Mouse (Mus musculus) intestine, postnatal 0 days (tissue): ENCODE data around the gene P2ry6. TPM values are rescaled to one million over a fixed set of nuclear protein-coding genes. Genes with fewer than 3 reads are reported as not detected.

Source experiments
- ATAC-seq: fragments of 200-750 bp; cut with Nextera tagmentation; 2 replicates; pipeline ENCODE4 v1.8.0; 2017; ENCODE audit warnings: mild to moderate bottlenecking, moderate TSS enrichment, moderate library complexity
- H3K27ac ChIP-seq: fragments of 300-500 bp; sonication (generic); 2 replicates; pipeline ENCODE4 v1.5.1; 2014; ENCODE audit warnings: mild to moderate bottlenecking, low read depth, low read length, moderate library complexity
- H3K27me3 ChIP-seq: fragments of 300-500 bp; sonication (generic); replicated peaks from 2 replicates; pipeline ENCODE4 v1.6.1; 2014; ENCODE audit warnings: low read length, mixed read lengths; ENCODE audit not compliant: control insufficient read depth, insufficient read depth
- H3K36me3 ChIP-seq: fragments of 300-500 bp; sonication (generic); 2 replicates; pipeline ENCODE4 v1.6.1; 2014; ENCODE audit warnings: mild to moderate bottlenecking, moderate library complexity; ENCODE audit not compliant: control insufficient read depth, insufficient read depth
- H3K4me1 ChIP-seq: fragments of 300-500 bp; sonication (generic); replicated peaks from 2 replicates; pipeline ENCODE4 v1.6.1; 2014; ENCODE audit warnings: antibody characterized with exemption, low read length, mixed read lengths; ENCODE audit not compliant: control insufficient read depth, insufficient read depth
- H3K4me2 ChIP-seq: fragments of 300-500 bp; sonication (generic); replicated peaks from 2 replicates; pipeline ENCODE4 v1.6.1; 2014; ENCODE audit warnings: low read depth, mild to moderate bottlenecking, moderate library complexity
- H3K4me3 ChIP-seq: fragments of 300-500 bp; sonication (generic); 2 replicates; pipeline ENCODE4 v1.5.1; 2014; ENCODE audit warnings: low read depth, low read length
- H3K9ac ChIP-seq: fragments of 300-500 bp; sonication (generic); 2 replicates; pipeline ENCODE4 v1.6.1; 2014; ENCODE audit warnings: mild to moderate bottlenecking, low read depth, low read length
- H3K9me3 ChIP-seq: fragments of 300-500 bp; sonication (generic); 2 replicates; pipeline ENCODE4 v1.6.1; 2016; ENCODE audit warnings: mixed run types; ENCODE audit not compliant: control insufficient read depth
- CTCF ChIP-seq: sonication (generic); IDR thresholded peaks from 2 replicates; pipeline ENCODE4 v1.5.1; 2016; ENCODE audit warnings: low read depth, mild to moderate bottlenecking, control low read depth, antibody characterized with exemption, moderate library complexity
- WGBS: fragments of 180-500 bp; shearing (Covaris S2); extraction: QIAGEN DNeasy Blood & Tissue Kit; methylation state at CpG from one replicate; pipeline ENCODE4 v1.1.7; 2014; 5-methylcytosine and 5-hydroxymethylcytosine counted together
- polyA plus RNA-seq: library from polyadenylated mRNA; unstranded; fragments of >200 nt; fragmentation: Nextera tagmentation; extraction: Ambion mirVana; gene quantifications from 2 replicates; pipeline ENCODE4 v1.2.1, GENCODE M21; 2015

The P2ry6 gene
- polyA plus RNA-seq, 1 experiment from 2014 or later = 5.7 TPM

DNA sequence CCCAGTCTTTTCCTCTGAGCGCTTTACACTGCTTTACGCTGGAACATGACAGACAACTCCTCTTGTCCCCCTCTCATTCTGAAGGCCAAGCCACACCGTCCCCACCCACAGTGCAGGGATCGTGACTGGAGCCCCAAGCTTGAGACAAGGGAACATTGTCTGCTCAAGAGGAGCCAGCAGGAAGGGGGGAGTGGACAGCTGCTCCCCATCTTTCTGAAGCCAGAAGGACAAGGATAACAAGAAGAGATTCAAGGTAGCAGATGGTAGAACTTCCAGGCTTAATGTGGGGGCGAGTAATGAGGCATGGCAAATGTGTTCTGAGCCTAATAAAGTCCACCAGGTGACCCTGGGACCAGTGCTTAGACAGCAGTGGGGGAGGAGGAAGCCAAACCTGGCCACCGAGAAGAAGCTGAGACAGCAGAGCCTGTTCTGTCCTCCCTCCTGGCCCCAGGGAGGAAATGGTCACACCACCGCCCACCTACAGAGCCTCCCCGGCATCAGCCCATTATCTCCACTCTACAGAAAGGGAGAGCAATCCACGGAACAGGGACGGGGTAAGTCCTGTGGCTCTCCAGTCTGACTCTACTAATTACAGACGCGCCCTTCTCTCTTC lies 48.0 kb downstream of the P2ry6 start:
- no peaks in the 10 kb centered on the region for H3K9me3 ChIP-seq
- H3K27me3 ChIP-seq = peaks cover 19% of the 10 kb centered on the region
- peaks cover 3% of the 10 kb centered on the region; the same call in 1 of the 2 replicates for H3K4me1 ChIP-seq
- ATAC-seq = no peak
- H3K4me3 ChIP-seq = peak overlapping the region; percentile 58
- 27% methylated on average over 12 of the region's 12 CpGs for WGBS
- TF ChIP-seq CTCF = no peak
- peaks cover 5% of the 10 kb centered on the region; the same call in 1 of the 2 replicates for H3K36me3 ChIP-seq
- H3K9ac ChIP-seq = peak overlapping the region; percentile 40
- H3K4me2 ChIP-seq = peak overlapping the region; percentile 90
- no peak overlapping the region for H3K27ac ChIP-seq

DNA sequence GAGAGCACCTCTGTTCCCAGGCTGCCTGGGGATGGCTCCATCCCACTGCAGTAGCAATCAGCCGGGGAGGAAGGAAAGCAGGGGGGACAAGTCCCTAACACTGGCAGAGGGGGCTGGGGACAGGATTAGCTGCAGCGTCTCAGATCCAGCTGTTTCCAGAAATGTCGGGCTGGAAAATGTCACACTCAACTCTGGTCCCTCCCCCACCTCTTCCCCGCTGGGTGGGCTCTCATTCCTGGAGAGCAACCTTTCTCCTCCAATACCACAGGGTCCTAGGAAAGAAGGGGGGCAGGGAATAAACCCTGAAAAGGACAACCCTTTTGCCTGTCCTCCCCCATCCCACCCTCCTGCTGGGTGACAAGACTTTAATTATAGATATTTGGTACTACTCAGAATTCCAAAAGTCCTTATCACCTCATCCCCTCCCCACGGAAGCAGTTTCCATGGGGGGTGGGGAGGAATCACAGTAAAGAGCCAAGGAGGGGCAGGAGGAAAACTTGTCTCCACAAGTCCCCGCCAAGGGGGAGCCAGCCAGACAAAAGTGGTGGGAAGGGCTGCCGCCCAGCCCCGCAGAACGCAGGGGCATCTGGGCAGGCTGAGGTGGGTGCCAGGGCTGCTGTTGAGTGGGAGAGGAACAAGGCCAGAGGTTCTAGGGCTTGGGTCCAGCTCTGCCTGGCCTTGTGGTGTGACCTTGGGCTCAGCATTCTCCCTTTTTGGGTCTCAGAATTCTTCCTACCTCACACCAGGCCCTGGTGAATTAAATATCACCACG lies 49.6 kb downstream of the P2ry6 start:
- H3K9ac ChIP-seq = peak overlapping the region; percentile 11; the same call in 1 of the 2 replicates
- H3K27ac ChIP-seq = no peak overlapping the region
- H3K27me3 ChIP-seq = peaks cover 5% of the 10 kb centered on the region; the same call in 1 of the 2 replicates
- H3K4me3 ChIP-seq = no peak overlapping the region
- no peaks in the 10 kb centered on the region for H3K9me3 ChIP-seq
- peaks cover 4% of the 10 kb centered on the region; the same call in 1 of the 2 replicates for H3K4me1 ChIP-seq
- no peak for TF ChIP-seq CTCF
- peak overlapping the region; percentile 90 for H3K4me2 ChIP-seq
- peaks cover 5% of the 10 kb centered on the region; the same call in 1 of the 2 replicates for H3K36me3 ChIP-seq
- 57% methylated on average over 10 of the region's 10 CpGs for WGBS
- no peak for ATAC-seq

DNA sequence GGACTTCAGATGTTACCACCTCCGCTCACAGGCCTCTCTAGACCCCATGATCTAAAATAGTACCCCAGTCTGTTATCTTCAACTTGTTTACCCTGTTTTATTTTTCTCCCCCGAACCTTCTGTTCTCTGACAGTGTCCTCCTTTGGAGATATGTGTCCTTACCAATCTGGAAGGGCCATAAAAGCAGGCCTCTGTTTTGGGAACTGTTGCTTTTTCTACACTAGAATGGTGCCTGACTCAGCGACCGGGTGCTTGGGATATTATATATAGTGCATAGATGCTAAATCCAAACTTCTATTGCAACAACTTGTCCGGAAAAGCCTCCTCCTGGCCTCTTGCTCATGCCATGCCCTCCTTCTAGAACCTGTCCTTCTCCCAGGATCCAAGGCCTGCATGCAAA lies 50.2 kb downstream of the P2ry6 start:
- Histone ChIP-seq H3K27me3 (no peaks in the 10 kb centered on the region), H3K4me1 (peaks cover 6% of the 10 kb centered on the region; the same call in 1 of the 2 replicates), H3K4me3 (no peak overlapping the region), H3K9me3 (no peaks in the 10 kb centered on the region), H3K9ac (peak overlapping the region; percentile 11; the same call in 1 of the 2 replicates), H3K36me3 (peaks cover 5% of the 10 kb centered on the region; the same call in 1 of the 2 replicates), H3K4me2 (peak overlapping the region; percentile 90), H3K27ac (no peak overlapping the region)
- TF ChIP-seq CTCF = no peak
- WGBS = 69% methylated on average over 5 of the region's 5 CpGs
- no peak for ATAC-seq

DNA sequence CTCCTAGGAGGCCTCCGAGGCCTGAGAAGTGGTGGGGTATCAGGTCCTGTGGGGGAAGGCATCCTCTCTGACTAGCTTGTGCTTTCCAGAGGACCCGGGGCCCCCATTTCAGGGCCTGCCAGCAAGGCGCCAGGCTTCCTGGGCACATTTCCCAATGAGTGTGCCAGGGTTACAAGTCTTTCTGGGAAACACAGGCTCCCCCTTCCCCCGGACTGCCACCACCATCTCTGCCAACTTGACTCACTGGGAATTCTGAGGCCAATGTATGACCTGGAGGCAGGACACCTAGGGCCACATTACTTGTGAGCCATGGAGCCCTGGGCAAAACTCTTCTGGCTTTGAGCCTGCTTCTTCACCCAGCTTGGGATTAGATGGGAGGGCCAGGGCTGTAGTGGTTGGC lies 51.5 kb downstream of the P2ry6 start:
- Histone ChIP-seq H3K4me2 (no peak overlapping the region), H3K27me3 (no peaks in the 10 kb centered on the region), H3K9me3 (no peaks in the 10 kb centered on the region), H3K36me3 (peaks cover 5% of the 10 kb centered on the region; the same call in 1 of the 2 replicates), H3K9ac (no peak overlapping the region; the same call in 1 of the 2 replicates), H3K4me3 (no peak overlapping the region), H3K27ac (no peak overlapping the region), H3K4me1 (peaks cover 11% of the 10 kb centered on the region; the same call in 1 of the 2 replicates)
- TF ChIP-seq CTCF = no peak
- WGBS = 79% methylated on average over 4 of the region's 4 CpGs
- no peak for ATAC-seq

DNA sequence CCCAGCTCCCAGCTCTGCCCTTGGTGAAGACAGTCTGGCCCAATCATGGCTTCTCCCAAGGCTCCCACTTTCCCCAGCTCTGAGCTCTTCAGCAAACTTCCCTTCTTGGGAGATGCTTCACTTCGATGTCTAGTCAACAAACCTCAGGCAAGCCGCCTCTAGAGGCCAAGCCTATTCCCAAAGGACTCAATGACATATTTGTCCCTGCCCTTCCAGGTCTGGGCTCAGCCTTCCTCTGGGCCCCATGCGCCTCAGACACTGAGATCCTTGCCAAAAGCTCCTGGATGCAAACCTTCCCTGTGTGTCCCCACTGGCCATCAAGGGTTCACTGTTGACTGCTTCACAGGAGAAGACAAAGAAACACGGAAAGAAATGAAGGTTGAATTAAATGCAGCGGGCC lies 53.2 kb downstream of the P2ry6 start:
- H3K36me3 ChIP-seq = peaks cover 5% of the 10 kb centered on the region; the same call in 1 of the 2 replicates
- H3K27me3 ChIP-seq = no peaks in the 10 kb centered on the region
- no peak for ATAC-seq
- no peak overlapping the region for H3K9ac ChIP-seq
- no peak overlapping the region for H3K4me3 ChIP-seq
- peaks cover 13% of the 10 kb centered on the region; the same call in 1 of the 2 replicates for H3K4me1 ChIP-seq
- 83% methylated on average over 5 of the region's 5 CpGs for WGBS
- TF ChIP-seq CTCF = no peak
- H3K27ac ChIP-seq = no peak overlapping the region
- H3K9me3 ChIP-seq = no peaks in the 10 kb centered on the region
- no peak overlapping the region for H3K4me2 ChIP-seq

DNA sequence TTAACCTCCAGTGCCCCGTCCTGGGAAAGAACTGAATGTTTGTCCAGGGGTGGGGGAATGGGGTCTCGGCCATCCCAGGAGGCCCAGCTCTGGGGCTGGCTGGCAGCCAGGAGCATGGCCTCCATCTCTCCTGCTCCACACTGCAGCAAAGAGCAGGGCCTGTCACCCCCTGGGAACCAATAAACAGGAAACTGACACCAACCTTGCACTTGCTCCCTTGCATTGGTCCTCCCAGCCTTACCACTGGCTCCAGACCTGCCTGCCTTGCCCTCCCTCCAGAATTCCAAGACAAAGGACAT lies 54.7 kb downstream of the P2ry6 start:
- Histone ChIP-seq H3K4me2 (0 out of 2 replicates have a peak overlapping the region, but pooled peaks have one; percentile 6), H3K27me3 (no peaks in the 10 kb centered on the region), H3K9ac (no peak overlapping the region), H3K27ac (no peak overlapping the region), H3K4me1 (0 out of 2 replicates have a peak, but pooled peaks cover 10% of the 10 kb centered on the region), H3K36me3 (peaks cover 5% of the 10 kb centered on the region; the same call in 1 of the 2 replicates), H3K9me3 (no peaks in the 10 kb centered on the region), H3K4me3 (no peak overlapping the region)
- no peak for ATAC-seq
- 6% methylated on average over 2 of the region's 2 CpGs for WGBS
- no peak for TF ChIP-seq CTCF
